Mouse (Mus musculus): ENCODE results near the gene Zmiz2. TPM values are rescaled to one million over a fixed set of nuclear protein-coding genes. Genes with fewer than 3 reads are reported as not detected.
"Not testable (repeated sequence)": the region's sequence is repeated elsewhere in the genome, so short reads cannot be mapped to it uniquely, and the experiment has no call there.

The Zmiz2 gene
- polyA plus RNA-seq, 1 experiment from 2014 or later: 22.8 TPM

DNA sequence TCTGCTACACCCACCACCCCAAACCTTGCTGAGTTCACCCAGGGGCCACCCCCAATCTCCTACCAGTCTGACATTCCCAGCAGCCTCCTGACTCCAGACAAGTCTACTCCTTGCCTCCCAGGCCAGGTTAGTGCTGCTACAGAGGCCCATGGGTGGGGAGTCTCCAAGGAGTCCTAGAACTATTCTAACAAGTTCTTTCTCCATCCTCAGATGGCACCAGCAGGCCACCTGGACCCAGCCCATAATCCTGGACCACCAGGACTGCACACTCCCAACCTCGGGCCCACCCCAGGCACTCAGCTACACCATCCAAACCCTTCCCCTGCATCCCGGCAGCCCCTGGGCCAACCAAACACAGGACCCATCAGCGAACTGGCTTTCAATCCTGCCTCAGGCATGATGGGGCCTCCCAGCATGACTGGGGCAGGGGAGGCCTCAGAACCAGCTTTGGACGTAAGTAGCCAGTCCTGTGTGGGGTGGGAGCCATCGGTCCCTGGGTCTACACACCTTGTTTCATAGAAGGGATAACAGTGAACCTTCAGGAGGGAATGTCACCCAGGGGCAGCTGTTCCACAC lies 15.0 kb downstream of the Zmiz2 start:
- no peak overlapping the region for H3K4me2 ChIP-seq
- H3K27ac ChIP-seq: no peak overlapping the region
- no peaks in the 10 kb centered on the region for H3K9me3 ChIP-seq
- H3K9ac ChIP-seq: no peak overlapping the region
- no peak overlapping the region for H3K4me3 ChIP-seq (replicated peaks)
- H3K4me1 ChIP-seq: peaks cover 3% of the 10 kb centered on the region; the same call in 1 of the 2 replicates
- H3K36me3 ChIP-seq (replicated peaks): peaks cover 81% of the 10 kb centered on the region
- H3K27me3 ChIP-seq: no peaks in the 10 kb centered on the region
- 92% methylated on average over 5 of the region's 5 CpGs for WGBS
- no peak for ATAC-seq (ENCODE audit: low FRiP score)

DNA sequence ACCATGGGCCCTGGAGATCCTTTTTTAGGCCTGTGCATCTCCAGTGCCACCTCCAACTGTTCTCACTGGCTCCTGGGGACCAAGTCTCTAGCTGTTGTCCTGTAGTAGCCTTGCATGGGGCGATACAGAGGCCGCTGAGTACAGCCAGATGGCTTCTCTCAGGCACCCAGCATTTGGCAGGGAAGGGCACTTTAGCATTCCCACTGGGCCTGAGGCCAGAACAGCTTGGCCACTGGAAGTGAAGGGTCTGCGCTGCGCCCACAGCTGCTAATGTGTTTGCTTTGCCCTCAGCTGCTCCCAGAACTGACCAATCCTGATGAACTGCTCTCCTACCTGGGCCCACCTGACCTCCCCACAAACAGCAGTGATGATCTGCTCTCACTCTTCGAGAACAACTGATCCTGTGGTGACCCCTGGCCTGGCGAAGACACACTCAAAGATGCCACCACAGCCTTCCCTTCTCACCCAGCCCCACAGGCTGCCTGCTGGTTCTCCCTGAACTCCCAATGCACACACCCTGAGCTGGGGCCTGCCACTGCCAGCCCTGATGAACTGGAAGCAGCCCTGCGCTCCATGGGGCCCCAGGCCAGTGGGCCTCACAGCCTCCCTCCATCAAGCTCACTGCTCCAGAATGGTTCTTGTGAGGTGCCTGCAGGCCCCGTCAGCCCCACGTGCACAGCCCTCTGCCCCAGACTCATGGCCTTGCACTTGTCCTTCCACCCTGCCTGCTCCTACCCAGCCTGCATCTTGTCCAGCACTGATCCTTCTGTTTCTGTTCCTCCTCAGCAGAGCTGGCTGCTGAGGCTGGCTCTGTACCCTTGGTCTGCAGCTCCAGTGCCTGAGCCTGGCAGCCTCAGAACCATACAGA lies 16.1 kb downstream of the Zmiz2 start:
- no peak overlapping the region for H3K4me2 ChIP-seq
- no peaks in the 10 kb centered on the region for H3K9me3 ChIP-seq
- no peak for ATAC-seq (ENCODE audit: low FRiP score)
- H3K4me3 ChIP-seq (replicated peaks): no peak overlapping the region
- WGBS: 95% methylated on average over 9 of the region's 9 CpGs
- H3K36me3 ChIP-seq (replicated peaks): peaks cover 71% of the 10 kb centered on the region
- peaks cover 3% of the 10 kb centered on the region; the same call in 1 of the 2 replicates for H3K4me1 ChIP-seq
- H3K9ac ChIP-seq: no peak overlapping the region
- peak overlapping the region; percentile 59; the same call in 1 of the 2 replicates for H3K27ac ChIP-seq
- no peaks in the 10 kb centered on the region for H3K27me3 ChIP-seq

DNA sequence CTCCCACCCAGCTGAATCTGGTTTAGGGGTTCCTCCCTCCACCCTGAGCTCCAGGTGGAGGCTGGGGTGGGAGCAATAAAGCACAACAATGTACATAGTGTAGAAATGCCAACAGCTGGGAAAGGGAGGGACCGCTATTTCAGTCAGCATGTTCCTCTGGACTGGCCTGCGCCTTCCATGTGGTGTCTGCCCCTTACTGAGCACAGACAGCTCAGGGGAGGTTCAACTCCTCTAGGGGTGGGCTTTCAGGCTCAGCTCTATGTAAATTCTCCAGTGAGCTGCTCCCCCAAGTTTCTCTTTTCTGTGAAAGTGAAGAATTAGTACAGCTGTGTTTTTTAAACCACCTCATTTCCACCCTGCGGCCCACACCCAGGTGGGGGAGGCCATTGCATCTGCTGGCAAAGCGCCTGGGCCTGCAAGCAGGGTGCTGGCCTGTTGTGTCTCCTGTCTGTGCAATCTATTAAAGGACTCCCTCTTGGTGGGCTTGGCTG lies 16.8 kb downstream of the Zmiz2 start:
- Histone ChIP-seq H3K9ac (no peak overlapping the region), H3K9me3 (no peaks in the 10 kb centered on the region)

DNA sequence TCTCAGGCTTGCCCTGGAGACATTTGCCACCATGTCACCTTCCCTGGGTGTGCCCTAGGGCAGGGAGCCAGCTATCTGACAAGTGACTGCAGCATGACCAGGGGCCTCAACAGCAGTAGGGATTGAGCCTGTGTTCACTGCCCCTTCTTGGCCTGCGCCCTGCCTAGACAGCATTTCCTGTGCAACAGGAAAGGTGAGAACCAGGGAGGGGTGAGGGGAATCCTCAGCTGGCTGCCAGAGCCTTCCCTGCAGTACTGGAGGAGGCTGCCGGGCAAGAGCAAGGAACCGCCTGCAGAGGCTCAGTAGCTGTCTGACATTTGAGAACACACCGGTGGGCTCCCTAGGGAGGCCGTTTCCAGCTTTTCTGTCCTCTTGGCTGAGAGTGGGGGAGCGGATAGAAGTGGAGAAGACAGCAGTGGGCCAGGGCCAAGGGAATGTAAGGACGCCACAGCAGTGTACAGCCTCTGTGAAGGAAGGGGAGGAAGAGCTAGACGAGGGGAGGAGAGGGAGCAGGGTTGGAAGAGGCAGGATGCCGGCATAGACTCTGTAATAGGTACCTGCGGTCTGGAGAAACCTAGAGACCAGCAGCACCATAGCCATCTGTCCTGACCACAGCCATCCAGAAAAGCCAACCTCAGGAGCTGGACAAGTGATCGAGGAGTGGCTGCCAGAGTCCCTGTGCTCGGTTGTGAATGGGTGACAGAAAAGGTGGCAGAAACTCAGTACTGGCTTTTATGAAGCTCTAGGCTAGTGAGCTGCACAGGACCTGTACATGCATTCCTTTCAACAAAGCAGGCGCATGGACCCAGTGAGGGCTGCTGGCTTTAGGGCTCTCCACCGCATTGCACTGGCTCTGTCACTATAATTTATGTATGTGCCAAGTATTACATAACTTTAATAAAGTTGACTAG lies 17.6 kb downstream of the Zmiz2 start:
- H3K4me3 ChIP-seq (replicated peaks): no peak overlapping the region

More for the DNA sequence above, 16.8 kb downstream of the Zmiz2 start:
- WGBS: 90% methylated on average over 4 of the region's 4 CpGs
- no peak overlapping the region for H3K4me3 ChIP-seq (replicated peaks)
- ATAC-seq (ENCODE audit: low FRiP score): no peak
- H3K36me3 ChIP-seq (replicated peaks): peaks cover 64% of the 10 kb centered on the region
- peaks cover 3% of the 10 kb centered on the region; the same call in 1 of the 2 replicates for H3K4me1 ChIP-seq
- H3K4me2 ChIP-seq: no peak overlapping the region
- H3K27ac ChIP-seq: peak overlapping the region; percentile 59
- H3K27me3 ChIP-seq: no peaks in the 10 kb centered on the region

DNA sequence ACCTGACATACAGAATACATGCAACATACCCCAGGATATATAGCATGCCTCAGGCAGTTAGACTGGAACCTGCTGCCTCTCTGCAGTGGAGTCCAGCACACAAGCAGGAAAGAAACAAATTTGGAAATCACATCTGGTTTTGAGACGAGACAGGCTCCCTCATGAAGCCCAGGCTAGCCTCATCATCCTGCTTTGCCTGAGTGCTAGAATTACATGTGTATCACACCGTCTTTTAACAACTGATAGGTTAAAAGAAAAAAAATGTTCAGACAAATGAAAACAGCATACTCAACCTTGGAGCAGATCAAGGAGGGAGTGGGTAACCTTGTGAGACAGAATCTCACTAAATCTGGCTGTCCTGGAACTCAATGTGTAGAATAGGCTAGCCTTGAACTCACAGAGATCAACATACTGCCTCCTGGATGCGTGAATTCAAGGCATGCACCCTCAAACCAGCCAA lies 18.3 kb downstream of the Zmiz2 start:
- peaks cover 48% of the 10 kb centered on the region for H3K36me3 ChIP-seq (replicated peaks)
- no peak overlapping the region for H3K4me2 ChIP-seq
- H3K9ac ChIP-seq: no peak overlapping the region
- no peak for ATAC-seq (ENCODE audit: low FRiP score)
- H3K27me3 ChIP-seq: no peaks in the 10 kb centered on the region
- H3K4me3 ChIP-seq (replicated peaks): no peak overlapping the region
- H3K27ac ChIP-seq: peak overlapping the region; percentile 57; the same call in 1 of the 2 replicates
- 89% methylated on average over 3 of the region's 3 CpGs for WGBS
- H3K4me1 ChIP-seq: peaks cover 3% of the 10 kb centered on the region; the same call in 1 of the 2 replicates
- no peaks in the 10 kb centered on the region for H3K9me3 ChIP-seq

More for the DNA sequence above, 17.6 kb downstream of the Zmiz2 start:
- ATAC-seq (ENCODE audit: low FRiP score): no peak; the same call in 1 of the 2 replicates
- Histone ChIP-seq H3K4me2 (no peak overlapping the region), H3K4me1 (peaks cover 3% of the 10 kb centered on the region; the same call in 1 of the 2 replicates), H3K27me3 (no peaks in the 10 kb centered on the region), H3K9me3 (no peaks in the 10 kb centered on the region), H3K36me3 (replicated peaks) (peaks cover 55% of the 10 kb centered on the region), H3K9ac (no peak overlapping the region), H3K27ac (peak overlapping the region; percentile 59)
- WGBS: 54% methylated on average over 14 of the region's 14 CpGs

DNA sequence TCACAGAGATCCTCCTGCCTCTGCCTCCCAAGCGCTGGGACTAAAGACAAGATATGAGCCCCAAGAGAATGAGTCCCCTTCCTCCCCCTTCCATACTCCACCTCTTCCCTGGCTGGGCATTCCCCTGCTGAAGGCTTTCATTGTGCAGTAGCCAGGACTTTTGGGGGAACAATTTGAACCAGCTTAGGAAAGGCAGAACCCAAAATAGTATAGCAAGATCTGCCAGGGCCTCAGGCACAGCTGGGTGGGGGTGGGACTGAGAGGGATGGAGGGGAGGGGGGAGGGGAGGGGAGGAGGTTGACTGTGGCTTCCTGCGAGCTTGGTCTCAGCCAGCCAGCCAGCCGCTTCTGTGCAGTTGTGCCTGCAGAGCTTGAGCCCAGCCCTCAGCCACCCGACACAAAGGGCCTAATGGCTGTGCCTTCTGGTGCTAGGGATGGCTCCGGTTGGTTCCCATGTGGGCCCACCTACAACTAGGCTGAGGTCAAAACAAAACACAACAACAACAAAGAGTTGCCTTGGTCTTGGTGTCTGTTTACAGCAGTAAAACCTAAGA lies 21.3 kb downstream of the Zmiz2 start:
- no peak overlapping the region for H3K27ac ChIP-seq
- WGBS: 48% methylated on average over 4 of the region's 5 CpGs
- no peak overlapping the region for H3K4me3 ChIP-seq (replicated peaks)
- no peaks in the 10 kb centered on the region for H3K9me3 ChIP-seq
- H3K4me1 ChIP-seq: peaks cover 5% of the 10 kb centered on the region
- H3K9ac ChIP-seq: no peak overlapping the region
- H3K36me3 ChIP-seq (replicated peaks): peaks cover 19% of the 10 kb centered on the region
- no peak for ATAC-seq (ENCODE audit: low FRiP score)
- H3K4me2 ChIP-seq: no peak overlapping the region
- no peaks in the 10 kb centered on the region for H3K27me3 ChIP-seq

DNA sequence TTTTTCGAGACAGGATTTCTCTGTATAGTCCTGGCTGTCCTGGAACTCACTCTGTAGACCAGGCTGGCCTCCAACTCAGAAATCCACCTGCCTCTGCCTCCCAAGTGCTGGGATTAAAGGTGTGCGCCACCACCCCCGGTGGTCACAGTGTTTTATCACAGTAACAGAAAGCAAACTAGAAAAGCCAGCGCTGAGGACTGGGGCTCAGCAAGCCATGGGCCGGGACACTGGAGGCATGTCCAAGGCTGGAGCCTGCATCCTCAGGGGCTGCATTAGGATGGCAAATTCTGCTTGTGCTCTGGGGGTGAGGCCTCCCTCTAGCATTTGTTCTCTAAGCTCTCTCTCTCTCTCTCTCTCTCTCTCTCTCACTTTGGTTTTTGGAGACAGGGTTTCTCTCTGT lies 21.9 kb downstream of the Zmiz2 start:
- H3K27ac ChIP-seq; H3K9me3 ChIP-seq; H3K4me2 ChIP-seq; ATAC-seq (ENCODE audit: low FRiP score); H3K4me1 ChIP-seq; H3K27me3 ChIP-seq; H3K4me3 ChIP-seq (replicated peaks); H3K9ac ChIP-seq: not testable (repeated sequence)
- WGBS: 91% methylated on average over 5 of the region's 5 CpGs
- H3K36me3 ChIP-seq (replicated peaks): peaks cover 13% of the 10 kb centered on the region

DNA sequence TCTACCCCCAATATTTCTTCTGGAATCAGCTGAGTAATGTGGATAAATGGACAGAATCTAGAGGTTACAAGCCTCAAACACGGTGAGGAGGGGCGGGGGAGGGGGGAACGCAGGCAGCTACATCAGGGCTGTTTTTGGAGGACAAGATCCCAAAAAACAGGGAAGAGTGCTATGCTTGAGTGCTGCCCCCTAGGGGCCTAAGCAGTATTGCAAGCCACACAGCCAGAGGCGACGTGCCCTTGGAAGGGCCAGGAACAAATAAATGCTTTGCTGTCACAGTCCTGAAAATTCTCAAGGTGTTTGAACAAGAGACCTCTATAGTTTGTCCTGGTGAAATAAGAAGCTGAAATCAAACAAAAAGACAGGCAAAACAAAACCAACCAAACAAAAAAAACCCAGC lies 22.8 kb downstream of the Zmiz2 start:
- Histone ChIP-seq H3K36me3 (replicated peaks) (0 out of 2 replicates have a peak, but pooled peaks cover 4% of the 10 kb centered on the region), H3K9me3 (no peaks in the 10 kb centered on the region), H3K9ac (no peak overlapping the region), H3K27me3 (no peaks in the 10 kb centered on the region), H3K4me3 (replicated peaks) (no peak overlapping the region), H3K27ac (no peak overlapping the region), H3K4me2 (no peak overlapping the region), H3K4me1 (peaks cover 6% of the 10 kb centered on the region)
- 9% methylated on average over 5 of the region's 5 CpGs for WGBS
- no peak for ATAC-seq (ENCODE audit: low FRiP score)

DNA sequence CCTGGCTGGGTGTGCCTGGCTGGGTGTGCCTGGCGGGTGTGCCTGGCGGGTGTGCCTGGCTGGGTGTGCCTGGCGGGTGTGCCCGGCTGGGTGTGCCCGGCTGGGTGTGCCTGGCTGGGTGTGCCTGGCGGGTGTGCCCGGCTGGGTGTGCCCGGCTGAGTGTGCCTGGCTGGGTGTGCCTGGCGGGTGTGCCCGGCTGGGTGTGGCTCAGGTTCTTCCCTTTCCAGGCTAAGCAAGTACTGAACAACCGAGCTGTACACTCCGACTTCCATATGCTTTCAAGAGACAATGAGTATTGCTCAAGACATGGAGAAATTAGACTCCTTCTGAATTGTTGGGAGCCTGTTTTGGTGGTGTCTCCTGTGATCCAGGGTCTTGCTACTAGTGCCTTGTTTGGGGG lies 24.4 kb downstream of the Zmiz2 start:
- no peak for ATAC-seq (ENCODE audit: low FRiP score)
- WGBS: 90% methylated on average over 12 of the region's 12 CpGs

DNA sequence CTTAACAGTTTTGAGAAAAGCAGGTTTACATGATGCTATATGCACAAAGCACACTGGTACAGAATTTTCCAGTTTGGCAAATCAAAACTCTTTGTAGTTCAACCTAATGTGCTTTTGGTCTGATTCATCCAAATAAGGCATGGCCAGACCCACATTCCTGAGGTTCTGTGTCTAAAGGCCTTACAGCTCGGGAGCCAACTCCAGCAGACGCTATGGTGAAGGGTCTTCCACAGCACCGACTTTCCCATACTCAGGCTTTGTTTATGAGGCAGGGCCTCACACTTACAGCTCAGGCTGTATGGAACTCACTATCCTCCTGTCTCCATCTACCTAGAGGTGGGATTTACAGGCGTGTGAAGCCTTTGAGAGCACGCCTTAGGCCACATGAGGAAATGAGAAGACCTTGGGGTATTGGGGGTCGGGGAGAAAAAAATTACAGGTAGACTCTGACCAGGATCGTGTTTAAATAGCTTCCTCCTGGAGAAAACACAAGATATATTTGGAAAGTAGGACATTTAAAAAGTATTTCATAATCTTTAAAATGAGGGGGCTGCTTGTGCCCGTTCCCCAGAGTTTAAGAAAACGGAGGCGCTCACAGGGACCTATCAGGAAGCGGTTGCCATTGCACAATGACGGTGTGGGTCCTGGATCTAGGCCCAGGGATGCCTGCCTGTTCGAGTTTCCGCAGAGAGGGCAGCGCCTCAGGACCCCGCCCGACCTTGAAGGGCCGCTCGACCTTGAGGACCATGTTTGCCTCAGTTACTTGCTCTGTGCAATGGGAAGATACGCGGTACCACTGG lies 26.1 kb downstream of the Zmiz2 start, which contains the start of gene Ppia:
Gene Ppia (plus strand): TSS at position 693 of the 800 bp plus-strand sequence.
- 14% methylated on average over 21 of the region's 21 CpGs for WGBS

More for the DNA sequence above, 24.4 kb downstream of the Zmiz2 start:
- Histone ChIP-seq H3K4me3 (replicated peaks) (no peak overlapping the region), H3K36me3 (replicated peaks) (peaks cover 6% of the 10 kb centered on the region), H3K27ac (no peak overlapping the region), H3K9me3 (no peaks in the 10 kb centered on the region), H3K4me1 (peaks cover 18% of the 10 kb centered on the region), H3K27me3 (no peaks in the 10 kb centered on the region), H3K9ac (no peak overlapping the region), H3K4me2 (no peak overlapping the region)

More for the DNA sequence above, 26.1 kb downstream of the Zmiz2 start, which contains the start of gene Ppia:
- Histone ChIP-seq H3K27ac (peak within 1 kb of the TSS; percentile 98), H3K9me3 (no peaks in the 10 kb centered on the region), H3K4me3 (replicated peaks) (peak within 1 kb of the TSS; percentile 89), H3K4me1 (peaks cover 28% of the 10 kb centered on the region), H3K36me3 (replicated peaks) (peaks cover 20% of the 10 kb centered on the region), H3K4me2 (peak within 1 kb of the TSS; percentile 72), H3K9ac (peak within 1 kb of the TSS; percentile 95), H3K27me3 (no peaks in the 10 kb centered on the region)
- ATAC-seq (ENCODE audit: low FRiP score): peak; percentile 67
